Mouse (Mus musculus): ENCODE data around the gene Fam168b.

DNA sequence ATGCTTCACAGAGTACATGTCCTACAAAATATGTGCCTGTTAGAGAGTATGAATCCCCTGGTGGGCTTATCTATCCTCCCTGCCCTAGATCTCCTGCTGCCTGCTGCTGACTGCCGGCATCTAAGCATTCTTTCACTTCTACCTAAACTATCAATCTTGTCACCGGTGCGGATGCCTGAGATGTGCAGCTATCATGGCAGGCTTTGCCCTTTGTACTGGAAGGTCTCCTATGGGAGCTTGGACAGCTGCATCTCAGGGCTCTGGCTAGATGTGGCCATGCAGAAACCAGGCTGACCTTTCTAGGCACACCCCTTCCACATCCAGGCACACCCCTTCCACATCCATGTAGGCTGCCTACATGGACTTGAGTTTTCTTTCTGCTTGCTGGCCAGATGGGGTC is 49.6 kb upstream of the Fam168b start:
- TF ChIP-seq POLR2A (IDR thresholded peaks at IDR 0.05; ENCODE audit: insufficient read depth, low read depth, low read length) = no peak
- TF ChIP-seq CTCF (IDR thresholded peaks at IDR 0.05) = no peak
- no peak for TF ChIP-seq EP300 (IDR thresholded peaks at IDR 0.05; ENCODE audit: insufficient read depth, low read depth, low read length)
